Mouse (Mus musculus) liver, embryonic 11.5 days (tissue): ENCODE data around the gene Selenon. TPM values are rescaled to one million over a fixed set of nuclear protein-coding genes. Genes with fewer than 3 reads are reported as not detected.
A peak's percentile ranks its signal among the peaks of the same experiment; 100 is the strongest.

ENCODE experiments used
- ATAC-seq: fragments of 200-750 bp; cut with Nextera tagmentation; replicated peaks from 2 replicates; pipeline ENCODE4 v1.8.0; 2017; ENCODE audit warnings: moderate number of reproducible peaks, mild to moderate bottlenecking, moderate TSS enrichment, moderate library complexity; ENCODE audit not compliant: low FRiP score
- DNase-seq: peaks from one replicate; pipeline ENCODE4 v3.0.0-alpha.2; 2017; ENCODE audit warnings: low spot score
- H3K27ac ChIP-seq: fragments of 300-500 bp; sonication (generic); 2 replicates; pipeline ENCODE4 v1.5.1; 2014; ENCODE audit warnings: mild to moderate bottlenecking, low read depth, low read length, control low read depth
- H3K27me3 ChIP-seq: fragments of 300-500 bp; sonication (generic); replicated peaks from 2 replicates; pipeline ENCODE4 v1.6.1; 2014; ENCODE audit warnings: low read length, mixed read lengths; ENCODE audit not compliant: control insufficient read depth, insufficient read depth
- H3K36me3 ChIP-seq: fragments of 300-500 bp; sonication (generic); 2 replicates; pipeline ENCODE4 v1.6.1; 2014; ENCODE audit warnings: mild to moderate bottlenecking, low read length, moderate library complexity, mixed read lengths; ENCODE audit not compliant: control insufficient read depth, insufficient read depth
- H3K4me1 ChIP-seq: fragments of 300-500 bp; sonication (generic); replicated peaks from 2 replicates; pipeline ENCODE4 v1.6.1; 2014; ENCODE audit warnings: low read length, mixed read lengths; ENCODE audit not compliant: control insufficient read depth, insufficient read depth
- H3K4me2 ChIP-seq: fragments of 300-500 bp; sonication (generic); 2 replicates; pipeline ENCODE4 v1.6.1; 2014; ENCODE audit warnings: mild to moderate bottlenecking, control low read depth, moderate library complexity
- H3K4me3 ChIP-seq: fragments of 300-500 bp; sonication (generic); 2 replicates; pipeline ENCODE4 v1.5.1; 2014; ENCODE audit warnings: low read depth, low read length, control low read depth
- H3K9ac ChIP-seq: fragments of 300-500 bp; sonication (generic); 2 replicates; pipeline ENCODE4 v1.6.1; 2014; ENCODE audit warnings: low read depth, low read length, control low read depth
- H3K9me3 ChIP-seq: fragments of 300-500 bp; sonication (generic); 2 replicates; pipeline ENCODE4 v1.6.1; 2016; ENCODE audit warnings: low read length, inconsistent platforms, mixed read lengths; ENCODE audit not compliant: control insufficient read depth
- WGBS: fragments of 180-500 bp; shearing (Covaris S2); extraction: QIAGEN DNeasy Blood & Tissue Kit; methylation state at CpG from one replicate; pipeline ENCODE4 v1.1.7; 2014; 5-methylcytosine and 5-hydroxymethylcytosine counted together
- polyA plus RNA-seq: library from polyadenylated mRNA; unstranded; fragments of >200 nt; fragmentation: Nextera tagmentation; extraction: Ambion mirVana; gene quantifications from 2 replicates; pipeline ENCODE4 v1.2.1, GENCODE M21; 2014

Selenon gene
- 12.4 and 13.1 TPM in 2 replicates for polyA plus RNA-seq

DNA sequence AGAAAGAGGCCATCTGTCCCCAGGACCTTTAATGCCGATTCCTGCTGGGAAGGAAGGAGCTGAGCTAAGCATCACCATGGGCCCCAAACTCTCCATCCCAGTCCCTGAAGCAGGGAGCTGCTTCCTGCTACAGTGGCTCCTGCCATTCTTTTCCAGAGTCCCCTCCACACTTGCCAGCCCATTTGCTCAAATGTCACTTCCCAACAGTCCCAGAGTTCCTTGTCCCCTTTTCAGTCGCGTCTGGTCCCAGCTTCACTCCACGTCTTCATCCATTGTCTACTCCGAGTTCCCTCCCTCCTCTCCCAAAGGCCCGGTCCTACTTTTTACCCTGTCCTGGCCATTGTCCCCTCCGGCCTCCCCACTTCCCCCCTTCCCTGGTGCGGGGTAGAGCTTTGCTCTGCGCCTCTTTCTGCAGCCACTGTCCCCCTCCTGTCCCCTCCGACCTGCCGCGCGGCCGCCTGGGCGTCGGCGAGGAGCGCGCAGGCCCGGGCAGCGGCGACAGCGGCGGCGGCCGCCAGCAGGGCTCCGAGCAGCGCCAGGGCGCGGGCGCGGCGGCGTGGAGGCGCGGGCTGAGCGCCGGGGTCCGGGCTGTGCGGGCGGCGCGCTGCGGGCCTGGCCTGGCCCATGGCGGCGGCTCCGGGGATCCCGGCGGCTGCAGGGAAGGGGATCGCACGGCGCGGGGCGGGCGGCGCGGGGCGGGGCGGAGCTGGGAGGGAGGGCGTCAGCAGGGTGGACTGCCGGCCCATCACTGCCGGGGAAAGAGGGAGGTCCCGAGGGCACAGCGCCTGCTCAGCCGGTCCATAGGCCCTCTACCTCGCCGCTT lies at the start of gene Selenon:
TSS of gene Selenon (minus strand) at position 673 of the 823 bp plus-strand sequence.
- peaks cover 24% of the 10 kb centered on the region for H3K4me1 ChIP-seq
- peak; percentile 70 for DNase-seq

GRCm38 (mm10) chr4:134601404-134601803 lies 49.4 kb upstream of the Selenon start:
- WGBS = 19% methylated on average over 8 of the region's 8 CpGs
- peak overlapping the region; percentile 39 for H3K4me2 ChIP-seq
- no peak overlapping the region for H3K27ac ChIP-seq

More for the DNA sequence above, at the start of gene Selenon:
- peaks cover 4% of the 10 kb centered on the region for H3K9me3 ChIP-seq
- H3K9ac ChIP-seq = peak within 1 kb of the TSS; percentile 74
- H3K4me3 ChIP-seq = peak within 1 kb of the TSS; percentile 71
- H3K36me3 ChIP-seq = peaks cover 12% of the 10 kb centered on the region
- 1% methylated on average over 61 of the region's 67 CpGs for WGBS
- peak; percentile 75 for ATAC-seq
- H3K4me2 ChIP-seq = peak within 1 kb of the TSS; percentile 77
- no peaks in the 10 kb centered on the region for H3K27me3 ChIP-seq
- H3K27ac ChIP-seq = peak within 1 kb of the TSS; percentile 60

GRCm38 (mm10) chr4:134600777-134601176 lies 48.8 kb upstream of the Selenon start:
- WGBS = 62% methylated on average over 7 of the region's 7 CpGs

More at GRCm38 (mm10) chr4:134601404-134601803, 49.4 kb upstream of the Selenon start:
- Histone ChIP-seq H3K4me3 (no peak overlapping the region), H3K9me3 (no peaks in the 10 kb centered on the region), H3K27me3 (no peaks in the 10 kb centered on the region), H3K9ac (no peak overlapping the region), H3K4me1 (peaks cover 34% of the 10 kb centered on the region), H3K36me3 (no peaks in the 10 kb centered on the region)
- ATAC-seq (no peak), DNase-seq (no peak)

DNA sequence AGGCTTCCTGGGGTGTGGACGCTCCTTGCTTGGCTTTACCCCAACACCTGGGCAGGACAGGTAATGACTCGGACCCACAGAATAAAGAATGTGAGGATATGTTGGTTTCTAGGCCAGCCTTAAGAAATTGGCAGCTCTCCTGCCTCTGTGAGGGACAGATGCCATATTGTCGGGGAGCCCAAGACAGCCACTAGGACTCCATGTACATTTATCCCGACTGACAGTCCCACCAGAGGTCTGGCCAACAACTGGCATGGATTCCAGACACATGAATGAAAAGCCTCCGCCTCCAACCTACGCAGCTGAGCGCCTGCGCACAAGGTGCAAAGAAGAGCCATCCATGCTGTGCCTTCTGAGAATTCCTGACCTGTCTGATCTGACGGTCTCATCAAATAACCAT lies 48.1 kb upstream of the Selenon start:
- Histone ChIP-seq H3K4me3 (no peak overlapping the region), H3K4me2 (no peak overlapping the region), H3K9me3 (no peaks in the 10 kb centered on the region), H3K9ac (no peak overlapping the region), H3K27ac (no peak overlapping the region), H3K36me3 (no peaks in the 10 kb centered on the region), H3K4me1 (peaks cover 28% of the 10 kb centered on the region), H3K27me3 (no peaks in the 10 kb centered on the region)
- ATAC-seq = no peak
- WGBS = 90% methylated on average over 9 of the region's 9 CpGs
- no peak for DNase-seq

More at GRCm38 (mm10) chr4:134600777-134601176, 48.8 kb upstream of the Selenon start:
- Histone ChIP-seq H3K27ac (no peak overlapping the region), H3K27me3 (no peaks in the 10 kb centered on the region), H3K36me3 (no peaks in the 10 kb centered on the region), H3K9ac (no peak overlapping the region), H3K4me1 (peaks cover 28% of the 10 kb centered on the region), H3K4me3 (no peak overlapping the region), H3K9me3 (no peaks in the 10 kb centered on the region), H3K4me2 (no peak overlapping the region)
- no peak for DNase-seq
- no peak for ATAC-seq

GRCm38 (mm10) chr4:134596816-134597692 lies 45.1 kb upstream of the Selenon start:
- no peak overlapping the region for H3K4me2 ChIP-seq
- WGBS = 78% methylated on average over 10 of the region's 10 CpGs
- no peaks in the 10 kb centered on the region for H3K27me3 ChIP-seq
- ATAC-seq (no peak), DNase-seq (no peak)
- H3K36me3 ChIP-seq = no peaks in the 10 kb centered on the region
- H3K4me1 ChIP-seq = peaks cover 13% of the 10 kb centered on the region
- H3K4me3 ChIP-seq = no peak overlapping the region
- no peak overlapping the region for H3K9ac ChIP-seq
- H3K9me3 ChIP-seq = no peaks in the 10 kb centered on the region
- H3K27ac ChIP-seq = no peak overlapping the region

DNA sequence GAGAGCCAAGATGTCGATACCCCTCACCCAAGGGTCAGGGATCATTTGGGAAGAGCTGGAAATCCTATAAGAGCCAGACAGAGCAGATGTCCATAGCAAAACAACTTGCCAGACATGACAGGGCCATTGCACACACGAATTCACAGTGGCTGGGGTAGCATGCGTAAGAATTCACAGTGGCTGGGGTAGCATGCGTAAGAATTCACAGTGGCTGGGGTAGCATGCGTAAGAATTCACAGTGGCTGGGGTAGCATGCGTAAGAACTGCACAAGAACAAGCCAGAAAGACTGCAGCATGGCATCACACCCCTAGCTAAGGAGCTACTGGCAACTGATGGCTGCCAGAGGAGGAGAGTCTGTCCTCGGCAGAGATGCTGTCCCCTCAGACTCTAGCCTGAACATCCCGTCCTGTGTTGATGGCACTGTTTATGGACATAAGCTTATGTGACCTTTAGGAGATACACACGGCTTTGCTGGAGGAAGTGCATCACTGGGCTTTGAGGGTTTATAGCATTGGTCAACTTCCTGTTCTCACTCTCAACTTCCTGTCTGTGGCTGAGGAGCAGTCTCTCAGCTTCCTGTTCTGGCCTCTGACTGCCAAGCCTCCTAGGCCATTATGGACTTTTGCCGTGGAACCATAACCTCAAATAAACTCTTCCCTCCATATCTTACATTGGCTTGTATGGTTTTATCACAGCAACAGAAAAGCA lies 42.9 kb upstream of the Selenon start:
- H3K27ac ChIP-seq = no peak overlapping the region
- WGBS = 83% methylated on average over 10 of the region's 10 CpGs

GRCm38 (mm10) chr4:134592442-134592841 lies 40.5 kb upstream of the Selenon start:
- H3K27ac ChIP-seq = no peak overlapping the region
- H3K4me2 ChIP-seq = no peak overlapping the region
- ATAC-seq (no peak), DNase-seq (no peak)
- WGBS = 64% methylated on average over 4 of the region's 4 CpGs
- no peaks in the 10 kb centered on the region for H3K9me3 ChIP-seq
- H3K4me3 ChIP-seq = no peak overlapping the region
- no peak overlapping the region for H3K9ac ChIP-seq
- no peaks in the 10 kb centered on the region for H3K27me3 ChIP-seq
- H3K36me3 ChIP-seq = 0 out of 2 replicates have a peak, but pooled peaks cover 2% of the 10 kb centered on the region
- H3K4me1 ChIP-seq = peaks cover 4% of the 10 kb centered on the region

More for the DNA sequence above, 42.9 kb upstream of the Selenon start:
- no peak overlapping the region for H3K4me2 ChIP-seq
- no peak overlapping the region for H3K4me3 ChIP-seq
- H3K9me3 ChIP-seq = no peaks in the 10 kb centered on the region
- H3K27me3 ChIP-seq = no peaks in the 10 kb centered on the region
- H3K4me1 ChIP-seq = no peaks in the 10 kb centered on the region; the same call in 1 of the 2 replicates
- no peaks in the 10 kb centered on the region for H3K36me3 ChIP-seq
- no peak for DNase-seq
- H3K9ac ChIP-seq = no peak overlapping the region
- no peak for ATAC-seq

DNA sequence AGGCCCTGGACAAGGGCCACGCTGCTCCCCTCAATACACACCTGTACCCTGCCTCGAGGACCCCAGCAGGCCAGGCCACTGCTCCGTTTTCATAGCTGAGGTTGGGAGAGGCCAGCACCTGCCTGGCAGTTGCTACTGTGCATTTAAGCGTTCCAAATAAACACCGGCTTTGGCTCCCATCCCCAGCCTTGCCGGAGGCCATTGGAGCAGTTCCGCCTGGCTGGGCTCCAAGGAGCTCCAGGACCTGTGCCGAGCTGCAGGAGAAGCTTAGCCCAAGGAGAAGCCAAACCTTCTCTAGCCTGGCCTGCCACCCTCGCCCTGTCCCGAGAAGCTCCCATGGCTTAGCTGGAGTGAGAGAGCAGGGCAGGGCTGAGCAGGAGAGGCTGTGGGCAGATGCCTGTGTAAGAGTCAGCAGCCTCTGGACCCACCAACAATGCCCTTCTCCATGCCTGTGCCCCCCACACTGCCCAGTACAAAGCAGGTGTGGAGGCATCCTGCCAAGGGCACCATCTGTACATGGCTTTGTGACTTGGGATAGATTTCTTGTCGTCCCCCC lies 39.6 kb upstream of the Selenon start:
- Histone ChIP-seq H3K9ac (no peak overlapping the region), H3K4me1 (peaks cover 4% of the 10 kb centered on the region), H3K4me3 (no peak overlapping the region), H3K4me2 (no peak overlapping the region), H3K9me3 (no peaks in the 10 kb centered on the region), H3K27ac (no peak overlapping the region), H3K27me3 (no peaks in the 10 kb centered on the region), H3K36me3 (0 out of 2 replicates have a peak, but pooled peaks cover 2% of the 10 kb centered on the region)
- 80% methylated on average over 11 of the region's 11 CpGs for WGBS
- DNase-seq (no peak), ATAC-seq (no peak)
